Mouse (Mus musculus): ENCODE measurements around the gene Diras1.

DNA sequence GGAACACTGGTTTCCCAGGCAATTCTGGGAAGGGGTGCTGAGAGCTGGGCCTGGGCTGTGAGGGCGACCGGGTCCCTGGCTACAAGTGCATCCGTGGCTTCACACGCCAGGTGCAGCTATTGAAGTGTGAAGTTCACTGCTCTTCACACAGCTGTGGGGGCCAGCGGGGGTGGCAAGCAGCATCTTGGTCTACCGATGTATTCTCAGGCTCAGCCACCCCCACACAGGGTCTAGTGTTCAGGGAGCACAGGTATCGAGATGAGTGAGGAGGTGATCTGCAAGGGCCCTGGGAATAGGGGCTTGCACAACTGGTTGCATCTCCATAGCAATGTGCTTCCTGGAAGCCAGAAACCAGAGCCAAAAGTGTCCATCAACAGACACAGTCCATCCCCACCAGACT, 35.1 kb downstream of the Diras1 start:
- TF ChIP-seq CTCF (IDR thresholded peaks at IDR 0.05; ENCODE audit: low read depth): no peak
- TF ChIP-seq EP300 (optimal IDR thresholded peaks at IDR 0.05): no peak
